Mouse (Mus musculus) CH12.LX (cell line): ENCODE results near the gene Usb1. TPM values are rescaled to one million over a fixed set of nuclear protein-coding genes. Genes with fewer than 3 reads are reported as not detected.

Experiments
- DNase-seq: peaks from one replicate; pipeline ENCODE4 v3.0.0-alpha.2; 2013; ENCODE audit errors: extremely low read depth
- H3K27ac ChIP-seq: 2 replicates; pipeline ENCODE4 v1.5.1; 2012; ENCODE audit warnings: low read depth, mild to moderate bottlenecking, control low read depth, moderate library complexity; ENCODE audit not compliant: insufficient read depth
- H3K27me3 ChIP-seq: replicated peaks from 2 replicates; pipeline ENCODE3; 2012; ENCODE audit warnings: inconsistent platforms
- H3K36me3 ChIP-seq, 2 experiments: replicated peaks in 1 of 2; 2 replicates each; pipeline versions ENCODE3 to v1.6.1; 2012; ENCODE audit warnings: inconsistent platforms in 1 of 2, low read length in 1 of 2, mild to moderate bottlenecking in 1 of 2, mixed read lengths in 1 of 2, moderate library complexity in 1 of 2; ENCODE audit not compliant: control insufficient read depth in 1 of 2, insufficient read depth in 1 of 2
- H3K4me1 ChIP-seq, 2 experiments: 2 replicates each; pipeline ENCODE4 v1.6.1; 2012; ENCODE audit warnings: inconsistent platforms in 1 of 2, moderate library complexity in 1 of 2; ENCODE audit not compliant: insufficient read depth in 2 of 2, control insufficient read depth in 1 of 2
- H3K4me2 ChIP-seq: 2 replicates; pipeline ENCODE4 v1.6.1; 2012; ENCODE audit warnings: low read depth, mild to moderate bottlenecking, control low read depth; ENCODE audit not compliant: poor library complexity, insufficient read depth, severe bottlenecking
- H3K4me3 ChIP-seq, 3 experiments: fragments of 150-350 bp in 1 of 3; sonication (generic) in 1 of 3; replicated peaks in 1 of 3; 2 replicates each; pipeline versions ENCODE3 to v1.5.1; 2011 to 2012; ENCODE audit warnings: low read depth in 2 of 3, low read length in 2 of 3, mild to moderate bottlenecking in 2 of 3, moderate library complexity in 2 of 3, control low read depth in 1 of 3, improper control_type of control experiment in 1 of 3, inconsistent platforms in 1 of 3, mixed read lengths in 1 of 3; ENCODE audit not compliant: poor library complexity in 1 of 3
- H3K79me2 ChIP-seq: replicated peaks from 2 replicates; pipeline ENCODE4 v1.6.1; 2012; ENCODE audit warnings: mild to moderate bottlenecking, moderate library complexity; ENCODE audit not compliant: control insufficient read depth, poor library complexity, insufficient read depth, severe bottlenecking; ENCODE audit errors: extremely low read depth
- H3K9ac ChIP-seq: 2 replicates; pipeline ENCODE4 v1.6.1; 2012; ENCODE audit warnings: low read depth, mild to moderate bottlenecking, control low read depth, moderate library complexity; ENCODE audit not compliant: insufficient read depth
- H3K9me3 ChIP-seq: replicated peaks from 2 replicates; pipeline ENCODE3; 2012; ENCODE audit warnings: low read length, inconsistent platforms, mixed read lengths
- BHLHE40 ChIP-seq: IDR thresholded peaks from 2 replicates; pipeline ENCODE4 v1.6.1; 2011; ENCODE audit warnings: mild to moderate bottlenecking, low read depth, low read length, improper control_type of control experiment
- CHD1 ChIP-seq: IDR thresholded peaks from 2 replicates; pipeline ENCODE4 v1.6.1; 2012; ENCODE audit warnings: low read depth, low read length, improper control_type of control experiment, inconsistent platforms
- CTCF ChIP-seq, 2 experiments: IDR thresholded peaks in 1 of 2; conservative IDR thresholded peaks in 1 of 2; 2 replicates each; pipeline ENCODE4 v1.5.1; 2011 to 2012; ENCODE audit warnings: low read depth in 2 of 2, low read length in 2 of 2, improper control_type of control experiment in 1 of 2, inconsistent platforms in 1 of 2, mild to moderate bottlenecking in 1 of 2, moderate library complexity in 1 of 2
- EP300 ChIP-seq: IDR thresholded peaks from 2 replicates; pipeline ENCODE4 v1.6.1; 2011; ENCODE audit warnings: low read length, improper control_type of control experiment
- ETS1 ChIP-seq: conservative IDR thresholded peaks from 2 replicates; pipeline ENCODE4 v1.6.1; 2012; ENCODE audit warnings: low read depth, mild to moderate bottlenecking, inconsistent platforms, low read length, improper control_type of control experiment, moderate library complexity
- GABPA ChIP-seq: IDR thresholded peaks from 2 replicates; pipeline ENCODE4 v1.6.1; 2012; ENCODE audit warnings: low read depth, low read length, improper control_type of control experiment, inconsistent platforms; ENCODE audit not compliant: insufficient replicate concordance
- HCFC1 ChIP-seq: IDR thresholded peaks from 2 replicates; pipeline ENCODE4 v1.6.1; 2012; ENCODE audit warnings: low read depth, mild to moderate bottlenecking, inconsistent platforms, low read length, improper control_type of control experiment
- IRF4 ChIP-seq: IDR thresholded peaks from 2 replicates; pipeline ENCODE4 v1.6.1; 2014; ENCODE audit warnings: low read depth, mild to moderate bottlenecking, inconsistent platforms, low read length, improper control_type of control experiment
- JUN ChIP-seq: IDR thresholded peaks from 2 replicates; pipeline ENCODE4 v1.6.1; 2011; ENCODE audit warnings: low read depth, mild to moderate bottlenecking, low read length, improper control_type of control experiment, moderate library complexity; ENCODE audit not compliant: insufficient read depth
- JUND ChIP-seq: conservative IDR thresholded peaks from 2 replicates; pipeline ENCODE4 v1.6.1; 2011; ENCODE audit warnings: low read depth, low read length, improper control_type of control experiment
- KAT2A ChIP-seq: IDR thresholded peaks from 2 replicates; pipeline ENCODE4 v1.6.1; 2012; ENCODE audit warnings: low read length, improper control_type of control experiment, inconsistent platforms; ENCODE audit not compliant: insufficient replicate concordance
- MAX ChIP-seq: IDR thresholded peaks from 2 replicates; pipeline ENCODE4 v1.6.1; 2011; ENCODE audit warnings: low read length, improper control_type of control experiment
- MAZ ChIP-seq: IDR thresholded peaks from 2 replicates; pipeline ENCODE4 v1.6.1; 2012; ENCODE audit warnings: low read depth, mild to moderate bottlenecking, inconsistent platforms, low read length, improper control_type of control experiment, moderate library complexity
- MYC ChIP-seq: IDR thresholded peaks from 2 replicates; pipeline ENCODE4 v1.6.1; 2011; ENCODE audit warnings: low read depth, mild to moderate bottlenecking, improper control_type of control experiment, low read length
- NRF1 ChIP-seq: IDR thresholded peaks from 2 replicates; pipeline ENCODE4 v1.6.1; 2014; ENCODE audit warnings: low read depth, mild to moderate bottlenecking, inconsistent platforms, low read length, improper control_type of control experiment, moderate library complexity
- PAX5 ChIP-seq: IDR thresholded peaks from 2 replicates; pipeline ENCODE4 v1.6.1; 2012; ENCODE audit warnings: low read length, inconsistent platforms, mixed read lengths
- POLR2A ChIP-seq: IDR thresholded peaks from 2 replicates; pipeline ENCODE4 v1.6.1; 2011; ENCODE audit warnings: low read depth, mild to moderate bottlenecking, improper control_type of control experiment, low read length
- POLR2AphosphoS2 ChIP-seq: IDR thresholded peaks from 2 replicates; pipeline ENCODE4 v1.6.1; 2011; ENCODE audit warnings: low read depth, low read length, improper control_type of control experiment
- RAD21 ChIP-seq: IDR thresholded peaks from 2 replicates; pipeline ENCODE4 v1.6.1; 2011; ENCODE audit warnings: low read depth, mild to moderate bottlenecking, low read length, improper control_type of control experiment, moderate library complexity
- SIN3A ChIP-seq: IDR thresholded peaks from 2 replicates; pipeline ENCODE4 v1.6.1; 2012; ENCODE audit warnings: low read length, improper control_type of control experiment, inconsistent platforms
- SMC3 ChIP-seq: IDR thresholded peaks from 2 replicates; pipeline ENCODE4 v1.6.1; 2011; ENCODE audit warnings: low read depth, low read length, improper control_type of control experiment
- TBP ChIP-seq: conservative IDR thresholded peaks from 2 replicates; pipeline ENCODE4 v1.6.1; 2011; ENCODE audit warnings: low read depth, low read length, improper control_type of control experiment
- USF1 ChIP-seq: IDR thresholded peaks from 2 replicates; pipeline ENCODE4 v1.6.1; 2014; ENCODE audit warnings: low read depth, mild to moderate bottlenecking, inconsistent platforms, low read length, improper control_type of control experiment
- ZC3H11A ChIP-seq: IDR thresholded peaks from 2 replicates; pipeline ENCODE4 v1.6.1; 2012; ENCODE audit warnings: low read depth, mild to moderate bottlenecking, inconsistent platforms, low read length, improper control_type of control experiment
- ZNF384 ChIP-seq: IDR thresholded peaks from 2 replicates; pipeline ENCODE4 v1.6.1; 2012; ENCODE audit warnings: low read depth, low read length, improper control_type of control experiment, inconsistent platforms
- dilution Hi-C: fragments of 300-500 bp; cut with MboI; formaldehyde crosslinking; loops from 2 replicates; pipeline ENCODE4 v1.14.3; 2020; ENCODE audit warnings: low sequenced_read_pairs; ENCODE audit not compliant: extremely low pct_unique_long_range_greater_than_20kb, extremely low pct_ligation_motif_present
- in situ Hi-C: fragments of 300-500 bp; cut with MboI; formaldehyde crosslinking; loops from 3 replicates; pipeline ENCODE4 v1.14.3; 2019; ENCODE audit warnings: low sequenced_read_pairs, low pct_ligation_motif_present, low pct_unique_long_range_greater_than_20kb, mixed read lengths
- polyA plus RNA-seq: library from polyadenylated mRNA; unstranded; fragments of >175 nt; gene quantifications from 2 replicates; pipeline ENCODE4 v1.2.1, GENCODE M21; 2012; ENCODE audit warnings: low read depth; ENCODE audit not compliant: insufficient read length
- total RNA-seq, 2 experiments: library from RNA; depleted of rRNA; stranded (reverse); fragments of 300-350 nt in 1 of 2; fragments of >200 nt in 1 of 2; gene quantifications; 2 replicates each; pipeline ENCODE4 v1.2.3; 2012 to 2014

Gene Usb1
- total and polyA plus RNA-seq, 3 experiments = 15.2 to 25.0 (median 16.4) TPM

GRCm38 (mm10) chr8:95293891-95294290 lies 38.2 kb upstream of the Usb1 start:
- in situ Hi-C loops = no loop called here
- H3K27me3 ChIP-seq = peaks cover 71% of the 10 kb centered on the region
- H3K36me3 ChIP-seq = no peaks in the 10 kb centered on the region
- H3K79me2 ChIP-seq = no peaks in the 10 kb centered on the region
- no peaks in the 10 kb centered on the region for H3K4me1 ChIP-seq
- H3K27ac ChIP-seq = no peak overlapping the region
- no peak overlapping the region for H3K4me3 ChIP-seq
- TF ChIP-seq TBP = no peak
- no peak for TF ChIP-seq HCFC1
- TF ChIP-seq RAD21 = no peak
- no peak for TF ChIP-seq JUN
- no peak for TF ChIP-seq POLR2A
- no peak for TF ChIP-seq POLR2AphosphoS2
- no peak for TF ChIP-seq BHLHE40
- no peak for TF ChIP-seq ETS1
- TF ChIP-seq PAX5 = no peak
- TF ChIP-seq EP300 = no peak
- no peak for TF ChIP-seq MAX
- no peak for TF ChIP-seq USF1
- TF ChIP-seq JUND = no peak
- TF ChIP-seq ZNF384 = no peak
- no peak for TF ChIP-seq SIN3A
- TF ChIP-seq ZC3H11A = no peak
- TF ChIP-seq KAT2A = no peak
- no peak for TF ChIP-seq NRF1
- no peak for TF ChIP-seq GABPA
- TF ChIP-seq, all 38 proteins: peak for 0
- no peak overlapping the region for H3K4me2 ChIP-seq
- no peak overlapping the region for H3K9ac ChIP-seq
- no peak for DNase-seq
- H3K9me3 ChIP-seq = peaks cover 2% of the 10 kb centered on the region
- dilution Hi-C loops = no loop called here

GRCm38 (mm10) chr8:95302410-95302809 lies 29.7 kb upstream of the Usb1 start:
- dilution Hi-C loops = no loop called here
- no peaks in the 10 kb centered on the region for H3K9me3 ChIP-seq
- DNase-seq = peak; percentile 24
- H3K4me1 ChIP-seq = no peaks in the 10 kb centered on the region
- H3K79me2 ChIP-seq = no peaks in the 10 kb centered on the region
- H3K9ac ChIP-seq = no peak overlapping the region
- in situ Hi-C loops = loop anchor here (10.0 kb wide), 1 partner anchor 48 kb away; no protein-coding TSS in a partner anchor
- no peak overlapping the region for H3K4me2 ChIP-seq
- H3K27ac ChIP-seq = no peak overlapping the region
- TF ChIP-seq MYC = no peak
- TF ChIP-seq CTCF (conservative IDR thresholded peaks at IDR 0.05 in 1 of 2, IDR thresholded peaks at IDR 0.05 in 1 of 2; ENCODE audit: low read depth in 2 of 2, low read length in 2 of 2) = peak; percentile 14 to 64; a peak in 2 of 4 replicates
- no peak for TF ChIP-seq HCFC1
- TF ChIP-seq SMC3 = peak; percentile 45
- TF ChIP-seq SIN3A = no peak
- no peak for TF ChIP-seq IRF4
- peak; percentile 46 for TF ChIP-seq RAD21
- no peak for TF ChIP-seq PAX5
- TF ChIP-seq JUN = no peak
- TF ChIP-seq MAZ = no peak
- TF ChIP-seq CHD1 = no peak
- peaks cover 78% of the 10 kb centered on the region for H3K27me3 ChIP-seq
- H3K4me3 ChIP-seq = no peak overlapping the region
- H3K36me3 ChIP-seq = no peaks in the 10 kb centered on the region
